Mouse (Mus musculus) ES-E14 (cell line): ENCODE results near the gene Zfp598. TPM values are rescaled to one million over a fixed set of nuclear protein-coding genes. Genes with fewer than 3 reads are reported as not detected.

Experiments
- DNase-seq: peaks from one replicate; pipeline ENCODE4 v3.0.0-alpha.2; 2013; ENCODE audit warnings: low read depth, low spot score
- H3K27ac ChIP-seq: 2 replicates; pipeline ENCODE4 v1.5.1; 2012; ENCODE audit warnings: low read depth, mild to moderate bottlenecking, low read length, moderate library complexity, mixed read lengths; ENCODE audit not compliant: poor library complexity, insufficient read depth, severe bottlenecking
- H3K36me3 ChIP-seq: 2 replicates; pipeline ENCODE4 v1.6.1; 2012; ENCODE audit warnings: mild to moderate bottlenecking, low read length, moderate library complexity, mixed read lengths; ENCODE audit not compliant: control insufficient read depth, poor library complexity, insufficient read depth, severe bottlenecking
- H3K4me1 ChIP-seq, 2 experiments: fragments of 150-350 bp in 1 of 2; sonication (generic) in 1 of 2; 2 replicates each; pipeline ENCODE4 v1.6.1; 2012; ENCODE audit warnings: low read length in 2 of 2, mild to moderate bottlenecking in 1 of 2, mixed read lengths in 1 of 2; ENCODE audit not compliant: control insufficient read depth in 2 of 2, insufficient read depth in 2 of 2, poor library complexity in 1 of 2
- H3K4me3 ChIP-seq, 2 experiments: fragments of 150-350 bp in 1 of 2; sonication (generic) in 1 of 2; 2 replicates each; pipeline ENCODE4 v1.5.1; 2012; ENCODE audit warnings: low read length in 2 of 2, low read depth in 1 of 2, mild to moderate bottlenecking in 1 of 2, mixed read lengths in 1 of 2; ENCODE audit not compliant: insufficient read depth in 1 of 2, poor library complexity in 1 of 2, severe bottlenecking in 1 of 2
- H3K9ac ChIP-seq: 2 replicates; pipeline ENCODE4 v1.6.1; 2012; ENCODE audit warnings: low read depth, mild to moderate bottlenecking, low read length, mixed read lengths; ENCODE audit not compliant: poor library complexity, insufficient read depth, severe bottlenecking
- H3K9me3 ChIP-seq: fragments of 150-350 bp; sonication (generic); 2 replicates; pipeline ENCODE4 v1.6.1; 2012; ENCODE audit warnings: low read depth, mild to moderate bottlenecking, low read length; ENCODE audit not compliant: control insufficient read depth, insufficient read depth
- CHD2 ChIP-seq: IDR thresholded peaks from 2 replicates; pipeline ENCODE4 v1.6.1; 2014; ENCODE audit warnings: mild to moderate bottlenecking, low read depth, low read length, inconsistent platforms
- HCFC1 ChIP-seq: IDR thresholded peaks from 2 replicates; pipeline ENCODE4 v1.6.1; 2012; ENCODE audit warnings: low read length, inconsistent platforms, borderline replicate concordance; ENCODE audit not compliant: insufficient read depth
- MAFK ChIP-seq: IDR thresholded peaks from 2 replicates; pipeline ENCODE4 v1.6.1; 2014; ENCODE audit warnings: mild to moderate bottlenecking, low read depth, low read length, inconsistent platforms; ENCODE audit not compliant: insufficient read depth
- ZC3H11A ChIP-seq: IDR thresholded peaks from 2 replicates; pipeline ENCODE4 v1.6.1; 2012; ENCODE audit warnings: low read depth, mild to moderate bottlenecking, inconsistent platforms, low read length, borderline replicate concordance
- ZNF384 ChIP-seq: IDR thresholded peaks from 2 replicates; pipeline ENCODE4 v1.6.1; 2012; ENCODE audit warnings: low read depth, low read length, inconsistent platforms
- in situ Hi-C, 2 experiments: fragments of 600-800 bp; cut with MboI; formaldehyde crosslinking; loops; one replicate each; pipeline ENCODE4 v1.15.1; 2025; ENCODE audit warnings: low sequenced_read_pairs in 2 of 2, inconsistent platforms in 1 of 2; ENCODE audit not compliant: unreplicated experiment in 2 of 2
- total RNA-seq: library from RNA; depleted of rRNA; stranded (reverse); fragments of 300-350 nt; gene quantifications from 2 replicates; pipeline ENCODE4 v1.2.3, GENCODE M21; 2012

Gene Zfp598
- total RNA-seq, 1 experiment: 39.7 TPM

- TF ChIP-seq ZC3H11A (no peak), HCFC1 (no peak)
- no peak overlapping the region for H3K4me3 ChIP-seq
- no peak overlapping the region for H3K27ac ChIP-seq
- no peak for DNase-seq
- no peaks in the 10 kb centered on the region for H3K9me3 ChIP-seq
- in situ Hi-C loops: no loop called here
- H3K4me1 ChIP-seq: peaks cover 10 to 31% of the 10 kb centered on the region in 2 experiments; a peak in 3 of 4 replicates
- H3K9ac ChIP-seq: no peak overlapping the region
- peaks cover 4% of the 10 kb centered on the region; the same call in 1 of the 2 replicates for H3K36me3 ChIP-seq
These were observed 23.1 kb upstream of the Zfp598 start for GRCm38 (mm10) chr17:24646381-24646780.

- Histone ChIP-seq H3K9ac (no peak overlapping the region), H3K4me1 (peaks cover 10 to 31% of the 10 kb centered on the region in 2 experiments; a peak in 3 of 4 replicates), H3K36me3 (no peaks in the 10 kb centered on the region), H3K4me3 (no peak overlapping the region), H3K27ac (no peak overlapping the region), H3K9me3 (no peaks in the 10 kb centered on the region)
- no peak for DNase-seq
- TF ChIP-seq CHD2: no peak
- no peak for TF ChIP-seq ZC3H11A
- no peak for TF ChIP-seq ZNF384
- no peak for TF ChIP-seq HCFC1
- TF ChIP-seq MAFK: no peak
- in situ Hi-C loops: no loop called here
These were observed 22.0 kb upstream of the Zfp598 start for GRCm38 (mm10) chr17:24647493-24647892.

GRCm38 (mm10) chr17:24648731-24649377 lies 20.6 kb upstream of the Zfp598 start:
- no peaks in the 10 kb centered on the region for H3K36me3 ChIP-seq
- TF ChIP-seq CHD2: no peak
- DNase-seq: no peak
- no peaks in the 10 kb centered on the region for H3K9me3 ChIP-seq
- no peak overlapping the region for H3K27ac ChIP-seq
- in situ Hi-C loops: no loop called here
- no peak overlapping the region for H3K9ac ChIP-seq
- peaks cover 10 to 31% of the 10 kb centered on the region in 2 experiments; a peak in 3 of 4 replicates for H3K4me1 ChIP-seq
- no peak overlapping the region for H3K4me3 ChIP-seq

- Histone ChIP-seq H3K4me3 (peak overlapping the region; percentile 85 to 96), H3K36me3 (no peaks in the 10 kb centered on the region), H3K9me3 (no peaks in the 10 kb centered on the region), H3K4me1 (peaks cover 8 to 27% of the 10 kb centered on the region in 2 experiments; a peak in 3 of 4 replicates), H3K9ac (peak overlapping the region; percentile 88), H3K27ac (no peak overlapping the region)
- no peak for TF ChIP-seq CHD2
- no peak for TF ChIP-seq HCFC1
- no peak for TF ChIP-seq ZC3H11A
- no peak for TF ChIP-seq ZNF384
- no peak for TF ChIP-seq MAFK
- DNase-seq: no peak
- in situ Hi-C loops: no loop called here
These were observed 19.9 kb upstream of the Zfp598 start for GRCm38 (mm10) chr17:24649581-24650069.

- Histone ChIP-seq H3K9ac (peak within 1 kb of the TSS; percentile 88), H3K9me3 (no peaks in the 10 kb centered on the region), H3K4me1 (peaks cover 6 to 21% of the 10 kb centered on the region in 2 experiments; a peak in 3 of 4 replicates), H3K27ac (no peak within 1 kb of the TSS), H3K4me3 (peak within 1 kb of the TSS; percentile 85 to 96), H3K36me3 (no peaks in the 10 kb centered on the region)
- TF ChIP-seq CHD2 (no peak), ZC3H11A (no peak), ZNF384 (no peak), HCFC1 (no peak), MAFK (no peak)
- in situ Hi-C loops: no loop called here
- DNase-seq: no peak
These were observed 19.3 kb upstream of the Zfp598 start, which contains the start of gene Slc9a3r2 for GRCm38 (mm10) chr17:24650070-24650616. Gene Slc9a3r2 (minus strand): TSS chr17:24650327.
